Mouse (Mus musculus): Measurements from ENCODE around the gene Ccdc93.

DNA sequence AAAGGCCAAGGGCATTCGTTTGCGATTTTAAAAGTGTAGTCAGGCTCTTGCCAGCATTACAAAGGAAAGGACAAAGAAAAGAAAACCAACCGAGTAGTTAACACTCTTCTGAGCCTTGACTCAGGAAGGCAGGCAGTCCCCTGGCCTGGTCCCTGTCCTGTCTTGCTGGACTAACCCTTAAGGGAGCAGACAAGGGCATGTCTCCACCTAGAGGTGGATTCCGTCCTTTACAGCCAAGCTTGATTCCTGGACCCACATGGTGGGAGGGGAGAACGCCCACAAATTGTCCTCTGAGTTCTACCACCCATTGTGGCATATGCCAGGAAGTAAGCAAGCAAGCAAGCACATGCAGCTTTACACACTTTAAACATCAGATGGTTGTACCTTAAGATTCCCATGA lies 59.4 kb downstream of the Ccdc93 start:
- TF ChIP-seq CTCF (IDR thresholded peaks at IDR 0.05) (peak; percentile 47), POLR2A (IDR thresholded peaks at IDR 0.05; ENCODE audit: insufficient read depth, low read depth, low read length) (no peak)
